Mouse (Mus musculus) kidney, embryonic 15.5 days (tissue): ENCODE data around the gene Accs. TPM values are rescaled to one million over a fixed set of nuclear protein-coding genes. Genes with fewer than 3 reads are reported as not detected.

ENCODE experiments used
- ATAC-seq: fragments of 200-750 bp; cut with Nextera tagmentation; replicated peaks from 2 replicates; pipeline ENCODE4 v1.8.0; 2017; ENCODE audit warnings: moderate TSS enrichment; ENCODE audit not compliant: low FRiP score
- H3K27ac ChIP-seq: fragments of 300-500 bp; sonication (generic); 2 replicates; pipeline ENCODE4 v1.5.1; 2015; ENCODE audit warnings: mild to moderate bottlenecking, inconsistent platforms
- H3K27me3 ChIP-seq: fragments of 300-500 bp; sonication (generic); 2 replicates; pipeline ENCODE4 v1.6.1; 2015; ENCODE audit warnings: inconsistent platforms
- H3K36me3 ChIP-seq: fragments of 300-500 bp; sonication (generic); 2 replicates; pipeline ENCODE4 v1.6.1; 2015; ENCODE audit warnings: inconsistent platforms
- H3K4me1 ChIP-seq: fragments of 300-500 bp; sonication (generic); 2 replicates; pipeline ENCODE4 v1.6.1; 2015; ENCODE audit warnings: inconsistent platforms
- H3K4me2 ChIP-seq: fragments of 300-500 bp; sonication (generic); 2 replicates; pipeline ENCODE4 v1.6.1; 2015; ENCODE audit warnings: moderate library complexity, mild to moderate bottlenecking, inconsistent platforms
- H3K4me3 ChIP-seq: fragments of 300-500 bp; sonication (generic); replicated peaks from 2 replicates; pipeline ENCODE4 v1.5.1; 2015; ENCODE audit warnings: mild to moderate bottlenecking, inconsistent platforms
- H3K9ac ChIP-seq: fragments of 300-500 bp; sonication (generic); 2 replicates; pipeline ENCODE4 v1.6.1; 2015; ENCODE audit warnings: mild to moderate bottlenecking, inconsistent platforms
- H3K9me3 ChIP-seq: fragments of 300-500 bp; sonication (generic); replicated peaks from 2 replicates; pipeline ENCODE4 v1.6.1; 2016; ENCODE audit warnings: inconsistent platforms
- WGBS: fragments of 180-500 bp; shearing (Covaris S2); methylation state at CpG from one replicate; pipeline ENCODE4 v1.1.7; 2015; ENCODE audit warnings: mixed read lengths; 5-methylcytosine and 5-hydroxymethylcytosine counted together
- polyA plus RNA-seq: library from polyadenylated mRNA; unstranded; fragments of >200 nt; fragmentation: Nextera tagmentation; extraction: Ambion mirVana; gene quantifications from 2 replicates; pipeline ENCODE4 v1.2.1, GENCODE M21; 2015

Gene Accs
- polyA plus RNA-seq, 1 experiment from 2014 or later, result 10.6 TPM

- Histone ChIP-seq H3K4me2 (no peak overlapping the region), H3K36me3 (no peaks in the 10 kb centered on the region), H3K4me3 (no peak overlapping the region), H3K27me3 (peaks cover 5% of the 10 kb centered on the region; the same call in 1 of the 2 replicates), H3K9me3 (no peaks in the 10 kb centered on the region), H3K27ac (no peak overlapping the region), H3K9ac (no peak overlapping the region), H3K4me1 (peaks cover 11% of the 10 kb centered on the region)
- WGBS, result 92% methylated on average over 3 of the region's 3 CpGs
- no peak for ATAC-seq
These were observed 24.9 kb upstream of the Accs start for GRCm38 (mm10) chr2:93874606-93875005.

- H3K9ac ChIP-seq, result no peak overlapping the region
- peaks cover 7% of the 10 kb centered on the region; the same call in 1 of the 2 replicates for H3K27me3 ChIP-seq
- no peak overlapping the region for H3K4me2 ChIP-seq
- H3K27ac ChIP-seq, result no peak overlapping the region
- WGBS, result 18% methylated on average over 2 of the region's 2 CpGs
- H3K9me3 ChIP-seq, result no peaks in the 10 kb centered on the region
- ATAC-seq, result no peak
- H3K36me3 ChIP-seq, result no peaks in the 10 kb centered on the region
- H3K4me1 ChIP-seq, result peaks cover 11% of the 10 kb centered on the region
- no peak overlapping the region for H3K4me3 ChIP-seq
These were observed 24.4 kb upstream of the Accs start for GRCm38 (mm10) chr2:93874227-93874514.

GRCm38 (mm10) chr2:93873449-93874226 is 23.9 kb upstream of the Accs start:
- Histone ChIP-seq H3K4me2 (no peak overlapping the region), H3K9ac (no peak overlapping the region), H3K36me3 (no peaks in the 10 kb centered on the region), H3K27ac (no peak overlapping the region), H3K9me3 (no peaks in the 10 kb centered on the region), H3K4me1 (peaks cover 11% of the 10 kb centered on the region), H3K27me3 (peaks cover 8% of the 10 kb centered on the region; the same call in 1 of the 2 replicates), H3K4me3 (no peak overlapping the region)
- ATAC-seq, result no peak; the same call in 1 of the 2 replicates
- 9% methylated on average over 12 of the region's 12 CpGs for WGBS

- Histone ChIP-seq H3K4me3 (no peak overlapping the region), H3K27me3 (peaks cover 12% of the 10 kb centered on the region; the same call in 1 of the 2 replicates), H3K4me1 (peaks cover 11% of the 10 kb centered on the region), H3K27ac (no peak overlapping the region), H3K4me2 (no peak overlapping the region), H3K9me3 (no peaks in the 10 kb centered on the region), H3K36me3 (no peaks in the 10 kb centered on the region), H3K9ac (no peak overlapping the region)
- no peak for ATAC-seq
- WGBS, result 77% methylated on average over 7 of the region's 7 CpGs
These were observed 22.5 kb upstream of the Accs start for GRCm38 (mm10) chr2:93872257-93872656.

GRCm38 (mm10) chr2:93871411-93871925 is 21.7 kb upstream of the Accs start:
- peaks cover 12% of the 10 kb centered on the region; the same call in 1 of the 2 replicates for H3K27me3 ChIP-seq
- H3K27ac ChIP-seq, result no peak overlapping the region
- H3K4me2 ChIP-seq, result no peak overlapping the region
- no peaks in the 10 kb centered on the region for H3K36me3 ChIP-seq
- H3K9me3 ChIP-seq, result no peaks in the 10 kb centered on the region
- H3K4me1 ChIP-seq, result peaks cover 11% of the 10 kb centered on the region
- no peak for ATAC-seq
- no peak overlapping the region for H3K4me3 ChIP-seq
- H3K9ac ChIP-seq, result no peak overlapping the region
- 87% methylated on average over 4 of the region's 4 CpGs for WGBS

GRCm38 (mm10) chr2:93870842-93871241 is 21.1 kb upstream of the Accs start:
- Histone ChIP-seq H3K4me2 (no peak overlapping the region), H3K27ac (no peak overlapping the region), H3K4me1 (peaks cover 11% of the 10 kb centered on the region), H3K27me3 (peaks cover 12% of the 10 kb centered on the region; the same call in 1 of the 2 replicates), H3K9me3 (no peaks in the 10 kb centered on the region), H3K9ac (no peak overlapping the region), H3K4me3 (no peak overlapping the region), H3K36me3 (no peaks in the 10 kb centered on the region)
- 42% methylated on average over 4 of the region's 4 CpGs for WGBS
- ATAC-seq, result no peak

GRCm38 (mm10) chr2:93869107-93869600 is 19.4 kb upstream of the Accs start, which contains the start of gene Accsl:
TSS of gene Accsl (minus strand) at chr2:93869157.
- no peaks in the 10 kb centered on the region for H3K36me3 ChIP-seq
- H3K27ac ChIP-seq, result no peak within 1 kb of the TSS
- H3K4me1 ChIP-seq, result peaks cover 9% of the 10 kb centered on the region
- H3K4me3 ChIP-seq, result no peak within 1 kb of the TSS
- no peak within 1 kb of the TSS for H3K9ac ChIP-seq
- H3K4me2 ChIP-seq, result no peak within 1 kb of the TSS
- ATAC-seq, result no peak
- 71% methylated on average over 7 of the region's 7 CpGs for WGBS
- H3K9me3 ChIP-seq, result no peaks in the 10 kb centered on the region
- H3K27me3 ChIP-seq, result peaks cover 12% of the 10 kb centered on the region; the same call in 1 of the 2 replicates

- Histone ChIP-seq H3K27me3 (peaks cover 12% of the 10 kb centered on the region; the same call in 1 of the 2 replicates), H3K4me1 (peaks cover 3% of the 10 kb centered on the region), H3K9me3 (no peaks in the 10 kb centered on the region), H3K4me3 (no peak overlapping the region), H3K9ac (no peak overlapping the region), H3K27ac (no peak overlapping the region), H3K4me2 (no peak overlapping the region), H3K36me3 (no peaks in the 10 kb centered on the region)
- ATAC-seq, result no peak
- 88% methylated on average over 11 of the region's 11 CpGs for WGBS
These were observed 18.8 kb upstream of the Accs start for GRCm38 (mm10) chr2:93868566-93868965.

GRCm38 (mm10) chr2:93863229-93863628 is 13.5 kb upstream of the Accs start:
- 0 out of 2 replicates have a peak, but pooled peaks cover under 1% of the 10 kb centered on the region for H3K27me3 ChIP-seq
- no peak overlapping the region for H3K9ac ChIP-seq
- H3K27ac ChIP-seq, result no peak overlapping the region
- H3K4me3 ChIP-seq, result no peak overlapping the region
- 73% methylated on average over 4 of the region's 4 CpGs for WGBS
- H3K9me3 ChIP-seq, result no peaks in the 10 kb centered on the region
- no peaks in the 10 kb centered on the region for H3K4me1 ChIP-seq
- H3K36me3 ChIP-seq, result no peaks in the 10 kb centered on the region
- H3K4me2 ChIP-seq, result no peak overlapping the region
- ATAC-seq, result no peak

- 72% methylated on average over 12 of the region's 12 CpGs for WGBS
- ATAC-seq, result no peak
- H3K9ac ChIP-seq, result no peak overlapping the region
- no peak overlapping the region for H3K4me2 ChIP-seq
- no peak overlapping the region for H3K4me3 ChIP-seq
- H3K36me3 ChIP-seq, result no peaks in the 10 kb centered on the region
- no peaks in the 10 kb centered on the region for H3K9me3 ChIP-seq
- 0 out of 2 replicates have a peak, but pooled peaks cover 2% of the 10 kb centered on the region for H3K4me1 ChIP-seq
- H3K27me3 ChIP-seq, result no peaks in the 10 kb centered on the region
- no peak overlapping the region for H3K27ac ChIP-seq
These were observed 9.1 kb upstream of the Accs start for GRCm38 (mm10) chr2:93858845-93859244.

GRCm38 (mm10) chr2:93851303-93851702 is 1.6 kb upstream of the Accs start:
- H3K9ac ChIP-seq, result no peak overlapping the region
- no peak for ATAC-seq
- 91% methylated on average over 1 of the region's 1 CpGs for WGBS

GRCm38 (mm10) chr2:93850317-93850944 is 688 bp upstream of the Accs start:
- Histone ChIP-seq H3K4me2 (peak overlapping the region; percentile 73), H3K9ac (0 out of 2 replicates have a peak overlapping the region, but pooled peaks have one; percentile 66), H3K27ac (no peak overlapping the region), H3K27me3 (no peaks in the 10 kb centered on the region), H3K4me3 (peak overlapping the region; percentile 58), H3K36me3 (peaks cover 17% of the 10 kb centered on the region), H3K9me3 (no peaks in the 10 kb centered on the region), H3K4me1 (peaks cover 13% of the 10 kb centered on the region)
- WGBS, result 43% methylated on average over 13 of the region's 13 CpGs
- ATAC-seq, result no peak

More at GRCm38 (mm10) chr2:93851303-93851702, 1.6 kb upstream of the Accs start:
- Histone ChIP-seq H3K4me3 (no peak overlapping the region), H3K4me2 (no peak overlapping the region), H3K36me3 (peaks cover 8% of the 10 kb centered on the region; the same call in 1 of the 2 replicates), H3K9me3 (no peaks in the 10 kb centered on the region), H3K27ac (no peak overlapping the region), H3K27me3 (no peaks in the 10 kb centered on the region), H3K4me1 (peaks cover 14% of the 10 kb centered on the region)
